Mouse (Mus musculus): ENCODE results near the gene Plekhm3. TPM values are rescaled to one million over a fixed set of nuclear protein-coding genes. Genes with fewer than 3 reads are reported as not detected.

The Plekhm3 gene
- polyA plus RNA-seq, 1 experiment from 2014 or later: 9.2 TPM

DNA sequence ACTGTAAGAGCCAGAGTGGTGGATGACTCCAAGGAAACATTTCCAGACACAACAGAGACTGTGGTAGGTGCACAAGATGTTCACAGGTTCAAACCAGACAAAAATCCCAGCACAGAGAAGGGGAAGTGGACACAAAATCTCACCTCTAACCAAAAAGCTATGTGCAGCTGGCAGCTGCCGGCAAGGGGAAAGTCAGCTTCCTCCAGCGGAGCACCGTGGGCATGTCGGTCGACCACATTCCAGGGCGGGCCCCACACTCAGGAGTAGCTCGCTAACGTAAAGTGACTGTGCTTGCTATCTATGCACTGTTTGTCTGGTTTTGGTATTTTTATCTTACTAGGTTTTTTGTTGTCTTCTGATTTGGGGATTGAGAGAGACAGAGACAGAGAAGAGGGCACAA lies 7.2 kb downstream of the Plekhm3 start:
- Histone ChIP-seq H3K4me1 (0 out of 2 replicates have a peak, but pooled peaks cover 4% of the 10 kb centered on the region), H3K27me3 (replicated peaks; ENCODE audit: low read depth, poor library complexity, severe bottlenecking) (no peaks in the 10 kb centered on the region), H3K27ac (replicated peaks) (no peak overlapping the region), H3K36me3 (replicated peaks) (no peaks in the 10 kb centered on the region), H3K4me3 (no peak overlapping the region), H3K9me3 (no peaks in the 10 kb centered on the region)
- peak; percentile 19 for DNase-seq (ENCODE audit: low spot score)
- 87% methylated on average over 8 of the region's 8 CpGs for WGBS

DNA sequence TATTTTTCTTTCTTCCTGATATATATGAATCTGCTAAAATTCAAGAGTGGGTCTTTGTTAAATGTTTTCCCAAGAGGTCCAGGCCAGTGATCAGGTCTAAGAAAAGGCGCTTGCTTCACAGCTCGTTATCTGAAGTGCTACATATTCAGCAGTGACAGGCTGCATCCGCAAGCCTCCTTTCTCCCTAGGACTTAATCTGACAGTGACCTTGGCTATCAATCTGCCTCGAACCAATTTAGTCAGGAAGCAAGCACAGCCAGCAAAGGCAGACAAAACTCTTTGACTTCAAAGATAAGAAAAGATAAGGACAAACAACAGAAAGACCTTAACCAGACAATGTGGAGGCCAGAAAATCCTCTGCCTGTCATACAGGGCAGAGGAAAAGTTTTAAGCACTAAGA lies 10.5 kb downstream of the Plekhm3 start:
- 67% methylated on average over 4 of the region's 4 CpGs for WGBS
- DNase-seq (ENCODE audit: low spot score): no peak
- peaks cover 4% of the 10 kb centered on the region; the same call in 1 of the 2 replicates for H3K9me3 ChIP-seq
- no peaks in the 10 kb centered on the region for H3K27me3 ChIP-seq (replicated peaks; ENCODE audit: low read depth, poor library complexity, severe bottlenecking)
- H3K4me1 ChIP-seq: 0 out of 2 replicates have a peak, but pooled peaks cover 4% of the 10 kb centered on the region
- no peak overlapping the region for H3K4me3 ChIP-seq
- H3K27ac ChIP-seq (replicated peaks): no peak overlapping the region
- H3K36me3 ChIP-seq (replicated peaks): peaks cover 12% of the 10 kb centered on the region

DNA sequence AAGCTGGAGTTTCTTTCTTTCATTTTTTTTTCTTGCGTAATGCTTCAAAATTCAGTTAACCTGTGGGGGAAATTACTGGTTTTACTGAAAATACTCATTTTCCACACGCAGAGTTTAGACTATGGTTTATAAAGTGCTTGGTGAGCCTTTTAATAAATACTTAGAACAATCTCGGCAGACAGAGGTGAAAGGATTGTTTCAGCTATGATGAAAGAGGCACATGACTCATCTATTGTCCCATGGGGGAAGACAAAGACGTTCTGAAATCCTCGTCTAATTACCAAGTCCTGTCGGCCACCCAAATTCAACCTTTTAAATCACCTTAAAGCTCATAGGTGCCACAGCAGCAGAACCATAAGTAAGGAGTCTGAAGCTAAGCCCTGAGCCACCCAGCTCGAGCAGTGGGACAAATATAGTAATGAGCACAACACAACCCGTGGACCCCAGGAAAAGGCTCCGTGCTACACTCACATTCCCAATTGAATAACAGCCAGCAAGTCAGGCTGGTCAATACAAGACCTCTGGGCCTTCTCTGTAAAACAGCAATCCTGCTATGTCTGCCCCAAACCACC lies 11.3 kb downstream of the Plekhm3 start:
- peaks cover 12% of the 10 kb centered on the region for H3K36me3 ChIP-seq (replicated peaks)
- no peak for DNase-seq (ENCODE audit: low spot score)
- H3K27ac ChIP-seq (replicated peaks): no peak overlapping the region
- peaks cover 4% of the 10 kb centered on the region; the same call in 1 of the 2 replicates for H3K9me3 ChIP-seq
- H3K4me3 ChIP-seq: no peak overlapping the region
- 75% methylated on average over 9 of the region's 9 CpGs for WGBS
- H3K27me3 ChIP-seq (replicated peaks; ENCODE audit: low read depth, poor library complexity, severe bottlenecking): no peaks in the 10 kb centered on the region
- 0 out of 2 replicates have a peak, but pooled peaks cover 4% of the 10 kb centered on the region for H3K4me1 ChIP-seq

DNA sequence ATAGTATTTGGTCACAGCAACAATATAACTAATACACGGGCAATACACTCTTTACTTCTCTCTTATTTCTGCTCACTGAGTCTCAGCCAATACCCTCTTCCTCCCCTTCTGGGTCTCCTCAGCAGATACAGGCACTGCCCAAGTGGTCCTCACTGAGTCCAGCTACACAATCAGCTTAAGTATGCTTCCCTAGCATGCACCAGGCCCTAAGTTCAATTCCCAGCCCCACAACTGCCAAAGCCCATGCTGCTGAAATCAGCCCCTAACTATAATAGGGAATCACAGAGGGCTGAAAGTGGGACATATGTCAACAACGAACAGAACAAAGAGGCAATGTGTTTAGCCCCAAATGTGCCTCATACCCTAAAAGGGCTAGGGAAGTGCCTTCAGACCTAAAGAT lies 11.9 kb downstream of the Plekhm3 start:
- H3K9me3 ChIP-seq: peaks cover 4% of the 10 kb centered on the region; the same call in 1 of the 2 replicates
- DNase-seq (ENCODE audit: low spot score): no peak
- 84% methylated on average over 2 of the region's 2 CpGs for WGBS

GRCm38 (mm10) chr1:64942006-64942755 lies 14.4 kb downstream of the Plekhm3 start:
- Histone ChIP-seq H3K36me3 (replicated peaks) (peaks cover 20% of the 10 kb centered on the region), H3K9me3 (peaks cover 4% of the 10 kb centered on the region; the same call in 1 of the 2 replicates), H3K27ac (replicated peaks) (no peak overlapping the region), H3K4me3 (no peak overlapping the region), H3K4me1 (0 out of 2 replicates have a peak, but pooled peaks cover 4% of the 10 kb centered on the region), H3K27me3 (replicated peaks; ENCODE audit: low read depth, poor library complexity, severe bottlenecking) (no peaks in the 10 kb centered on the region)
- DNase-seq (ENCODE audit: low spot score): no peak
- WGBS: 68% methylated on average over 4 of the region's 4 CpGs

More for the DNA sequence above, 11.9 kb downstream of the Plekhm3 start:
- H3K4me3 ChIP-seq: no peak overlapping the region
- peaks cover 12% of the 10 kb centered on the region for H3K36me3 ChIP-seq (replicated peaks)
- no peak overlapping the region for H3K27ac ChIP-seq (replicated peaks)
- H3K27me3 ChIP-seq (replicated peaks; ENCODE audit: low read depth, poor library complexity, severe bottlenecking): no peaks in the 10 kb centered on the region
- H3K4me1 ChIP-seq: 0 out of 2 replicates have a peak, but pooled peaks cover 4% of the 10 kb centered on the region

DNA sequence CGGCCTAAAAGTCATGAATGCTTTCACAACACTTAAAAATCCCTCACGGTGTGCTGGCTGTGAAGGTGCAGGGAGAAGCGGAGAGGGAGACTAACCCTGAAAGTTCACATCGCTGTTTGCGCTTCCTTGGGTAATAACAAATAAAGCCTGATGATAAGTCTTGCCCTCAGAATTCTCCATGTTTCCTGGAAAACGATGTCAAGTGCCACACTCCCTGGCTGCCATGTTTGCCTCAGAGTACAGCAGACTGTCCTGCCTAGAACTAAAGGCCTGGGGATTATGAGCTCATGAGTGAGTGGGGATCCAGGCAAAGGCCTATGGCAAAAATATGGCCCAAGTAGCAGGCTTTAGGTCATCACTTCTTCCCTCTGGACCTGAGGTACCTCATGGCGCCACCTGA lies 17.7 kb downstream of the Plekhm3 start:
- Histone ChIP-seq H3K27ac (replicated peaks) (no peak overlapping the region), H3K9me3 (peaks cover 4% of the 10 kb centered on the region; the same call in 1 of the 2 replicates), H3K27me3 (replicated peaks; ENCODE audit: low read depth, poor library complexity, severe bottlenecking) (no peaks in the 10 kb centered on the region), H3K4me3 (no peak overlapping the region), H3K36me3 (replicated peaks) (peaks cover 26% of the 10 kb centered on the region), H3K4me1 (no peaks in the 10 kb centered on the region)
- 91% methylated on average over 7 of the region's 7 CpGs for WGBS
- no peak for DNase-seq (ENCODE audit: low spot score)

GRCm38 (mm10) chr1:64937692-64938091 lies 18.9 kb downstream of the Plekhm3 start:
- no peaks in the 10 kb centered on the region for H3K4me1 ChIP-seq
- H3K36me3 ChIP-seq (replicated peaks): peaks cover 17% of the 10 kb centered on the region
- no peak overlapping the region for H3K27ac ChIP-seq (replicated peaks)
- 94% methylated on average over 10 of the region's 10 CpGs for WGBS
- no peaks in the 10 kb centered on the region for H3K27me3 ChIP-seq (replicated peaks; ENCODE audit: low read depth, poor library complexity, severe bottlenecking)
- no peak for DNase-seq (ENCODE audit: low spot score)
- no peak overlapping the region for H3K4me3 ChIP-seq
- no peaks in the 10 kb centered on the region for H3K9me3 ChIP-seq

GRCm38 (mm10) chr1:64932921-64933320 lies 23.7 kb downstream of the Plekhm3 start:
- H3K36me3 ChIP-seq (replicated peaks): peaks cover 16% of the 10 kb centered on the region
- no peak for DNase-seq (ENCODE audit: low spot score)
- WGBS: 87% methylated on average over 1 of the region's 1 CpGs
- H3K27me3 ChIP-seq (replicated peaks; ENCODE audit: low read depth, poor library complexity, severe bottlenecking): no peaks in the 10 kb centered on the region
- H3K4me1 ChIP-seq: no peaks in the 10 kb centered on the region
- H3K9me3 ChIP-seq: no peaks in the 10 kb centered on the region
- no peak overlapping the region for H3K4me3 ChIP-seq
- no peak overlapping the region for H3K27ac ChIP-seq (replicated peaks)

DNA sequence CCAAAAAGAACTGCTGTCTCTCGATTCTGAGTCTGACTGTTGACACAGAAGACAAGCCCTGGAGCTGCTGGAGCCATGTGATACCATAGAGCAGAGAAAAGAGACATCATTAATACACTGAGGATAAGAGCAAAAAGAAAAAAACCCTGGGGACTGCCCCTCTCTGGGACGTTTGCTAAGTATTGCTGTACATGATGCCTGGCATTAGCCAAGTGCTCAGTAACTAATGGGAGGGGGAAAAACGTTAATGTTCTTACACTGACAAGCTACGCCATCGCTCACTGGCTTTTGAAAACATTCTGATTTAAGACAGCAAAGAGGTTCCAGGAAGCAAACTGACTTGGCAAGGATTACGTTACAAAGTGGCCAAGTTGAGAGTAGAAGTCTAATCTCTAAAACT lies 26.5 kb downstream of the Plekhm3 start:
- H3K4me3 ChIP-seq: no peak overlapping the region
- H3K36me3 ChIP-seq (replicated peaks): peaks cover 10% of the 10 kb centered on the region; the same call in 1 of the 2 replicates
- 78% methylated on average over 6 of the region's 6 CpGs for WGBS
- no peaks in the 10 kb centered on the region for H3K27me3 ChIP-seq (replicated peaks; ENCODE audit: low read depth, poor library complexity, severe bottlenecking)
- H3K9me3 ChIP-seq: no peaks in the 10 kb centered on the region
- no peak for DNase-seq (ENCODE audit: low spot score)
- H3K4me1 ChIP-seq: no peaks in the 10 kb centered on the region
- H3K27ac ChIP-seq (replicated peaks): no peak overlapping the region

DNA sequence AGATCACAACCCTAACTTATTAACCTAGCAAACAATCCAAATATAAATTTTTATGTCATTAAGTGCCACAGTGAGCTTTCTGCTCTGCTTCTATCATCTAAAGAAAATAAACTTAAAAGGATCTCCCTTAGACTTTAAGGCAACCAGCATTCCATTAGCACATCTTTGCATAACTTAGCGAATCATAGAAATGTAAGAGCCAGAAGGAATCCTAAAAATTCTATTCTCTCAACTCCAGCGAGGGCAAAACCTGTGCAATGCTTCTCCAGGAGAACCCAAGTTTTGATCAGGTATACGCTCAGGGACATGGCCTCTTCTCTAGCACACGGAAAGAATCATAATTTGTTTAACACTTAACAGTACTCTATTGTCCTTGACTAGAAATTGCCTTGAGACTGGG lies 27.0 kb downstream of the Plekhm3 start:
- DNase-seq (ENCODE audit: low spot score): no peak
- Histone ChIP-seq H3K4me1 (no peaks in the 10 kb centered on the region), H3K27ac (replicated peaks) (no peak overlapping the region), H3K4me3 (no peak overlapping the region), H3K9me3 (no peaks in the 10 kb centered on the region), H3K27me3 (replicated peaks; ENCODE audit: low read depth, poor library complexity, severe bottlenecking) (no peaks in the 10 kb centered on the region), H3K36me3 (replicated peaks) (peaks cover 9% of the 10 kb centered on the region; the same call in 1 of the 2 replicates)
- WGBS: 85% methylated on average over 4 of the region's 4 CpGs

DNA sequence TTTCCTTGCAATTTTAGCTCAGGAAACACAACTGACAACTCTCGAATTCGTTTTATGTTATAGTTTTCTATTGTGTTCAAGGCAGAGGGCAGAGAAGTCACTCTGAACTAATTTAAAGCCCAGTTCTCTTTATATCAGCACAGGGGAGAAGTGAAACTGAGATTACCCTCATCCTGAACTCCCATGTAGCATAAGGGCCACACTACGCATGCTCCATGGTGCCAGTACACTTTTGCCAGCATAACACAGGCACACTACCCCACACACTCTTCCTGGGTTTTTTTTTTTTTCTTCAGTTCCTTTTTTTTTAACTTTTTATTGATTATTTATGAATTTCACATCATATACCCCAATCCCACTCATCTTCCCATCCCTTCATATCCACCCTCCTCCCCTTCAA lies 28.1 kb downstream of the Plekhm3 start:
- Histone ChIP-seq H3K27me3 (replicated peaks; ENCODE audit: low read depth, poor library complexity, severe bottlenecking) (no peaks in the 10 kb centered on the region), H3K27ac (replicated peaks) (no peak overlapping the region), H3K4me3 (no peak overlapping the region), H3K9me3 (no peaks in the 10 kb centered on the region), H3K4me1 (0 out of 2 replicates have a peak, but pooled peaks cover 3% of the 10 kb centered on the region), H3K36me3 (replicated peaks) (peaks cover 4% of the 10 kb centered on the region; the same call in 1 of the 2 replicates)
- no peak for DNase-seq (ENCODE audit: low spot score)
- WGBS: 93% methylated on average over 3 of the region's 3 CpGs

DNA sequence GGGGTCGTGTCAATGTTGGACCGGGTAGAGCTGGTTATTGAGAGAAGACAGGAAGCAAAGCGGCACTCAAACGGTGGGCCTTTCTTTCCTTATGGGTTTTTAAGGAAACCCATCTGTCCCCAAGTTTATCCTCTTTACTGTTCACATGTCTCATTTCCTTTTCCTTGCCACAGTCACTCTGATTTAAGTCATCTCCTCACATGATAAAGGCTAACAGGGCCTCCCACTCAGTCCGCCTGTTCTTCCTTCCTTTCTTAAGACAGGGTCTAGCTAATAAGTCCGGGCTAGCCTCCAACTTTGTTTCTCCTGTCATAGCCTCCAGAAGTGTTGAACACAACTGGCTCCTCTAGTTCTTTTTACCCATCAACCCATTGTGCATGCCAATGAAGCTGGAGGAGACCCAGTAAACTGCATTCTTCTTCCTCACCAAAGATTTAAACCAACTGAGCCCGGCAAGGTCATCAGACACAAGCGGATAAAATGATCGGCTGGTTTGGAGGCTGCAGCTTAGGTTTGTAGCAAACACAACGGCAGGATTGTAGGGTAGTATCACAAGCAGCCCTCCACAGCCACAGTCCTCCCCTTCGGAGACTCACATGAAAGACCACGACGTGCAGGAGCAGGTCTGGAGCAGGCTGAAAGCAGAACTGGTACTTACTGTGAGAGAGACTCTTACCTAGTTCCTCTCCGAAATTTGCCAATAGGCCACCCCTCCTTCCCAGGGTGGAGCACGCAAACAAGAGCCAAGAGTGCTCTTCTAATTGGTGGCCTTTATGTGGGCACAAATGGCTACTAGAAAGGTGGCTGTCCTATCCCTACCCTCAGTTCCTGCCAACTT lies 29.0 kb downstream of the Plekhm3 start:
- Histone ChIP-seq H3K9me3 (no peaks in the 10 kb centered on the region), H3K27me3 (replicated peaks; ENCODE audit: low read depth, poor library complexity, severe bottlenecking) (no peaks in the 10 kb centered on the region), H3K36me3 (replicated peaks) (peaks cover 4% of the 10 kb centered on the region; the same call in 1 of the 2 replicates), H3K4me3 (no peak overlapping the region), H3K4me1 (0 out of 2 replicates have a peak, but pooled peaks cover 3% of the 10 kb centered on the region), H3K27ac (replicated peaks) (no peak overlapping the region)
- DNase-seq (ENCODE audit: low spot score): no peak
- 92% methylated on average over 15 of the region's 15 CpGs for WGBS
